Mouse (Mus musculus): ENCODE data around the gene F11r.
"Not testable (repeated sequence)": the region's sequence is repeated elsewhere in the genome, so short reads cannot be mapped to it uniquely, and the experiment has no call there.

The F11r gene

GRCm38 (mm10) chr1:171470896-171471295 is 33.6 kb downstream of the F11r start:
- no peak for DNase-seq (ENCODE audit: low spot score in 2 of 2)

GRCm38 (mm10) chr1:171471452-171471851 is 34.1 kb downstream of the F11r start:
- DNase-seq (ENCODE audit: low spot score in 2 of 2) = no peak

GRCm38 (mm10) chr1:171471941-171472340 is 34.6 kb downstream of the F11r start:
- DNase-seq (ENCODE audit: low spot score in 2 of 2) = not testable (repeated sequence)

- no peak for DNase-seq (ENCODE audit: low spot score in 2 of 2)
These were observed 36.2 kb downstream of the F11r start for GRCm38 (mm10) chr1:171473506-171473905.

- no peak for DNase-seq (ENCODE audit: low spot score in 2 of 2)
These were observed 36.7 kb downstream of the F11r start for GRCm38 (mm10) chr1:171473920-171474640.

- no peak for DNase-seq (ENCODE audit: low spot score in 2 of 2)
These were observed 39.8 kb downstream of the F11r start for GRCm38 (mm10) chr1:171477123-171477522.

GRCm38 (mm10) chr1:171477758-171478545 is 40.6 kb downstream of the F11r start:
- no peak for DNase-seq (ENCODE audit: low spot score in 2 of 2)

- DNase-seq (ENCODE audit: low spot score in 2 of 2) = peak; percentile 62 to 81
These were observed 41.6 kb downstream of the F11r start for GRCm38 (mm10) chr1:171478968-171479367.

- DNase-seq (ENCODE audit: low spot score in 2 of 2) = no peak
These were observed 56.9 kb downstream of the F11r start for GRCm38 (mm10) chr1:171494241-171494640.

GRCm38 (mm10) chr1:171495371-171495770 is 58.0 kb downstream of the F11r start:
- no peak for DNase-seq (ENCODE audit: low spot score in 2 of 2)

- DNase-seq (ENCODE audit: low spot score in 2 of 2) = peak in 1 of 2 experiments; percentile 57
These were observed 62.5 kb downstream of the F11r start for GRCm38 (mm10) chr1:171499856-171500255.

- DNase-seq (ENCODE audit: low spot score in 2 of 2) = no peak
These were observed 63.8 kb downstream of the F11r start for GRCm38 (mm10) chr1:171501016-171501610.

- no peak for DNase-seq (ENCODE audit: low spot score in 2 of 2)
These were observed 64.3 kb downstream of the F11r start for GRCm38 (mm10) chr1:171501636-171502080.

GRCm38 (mm10) chr1:171502388-171503249 is 65.3 kb downstream of the F11r start:
- DNase-seq (ENCODE audit: low spot score in 2 of 2) = peak; percentile 56 to 70

- peak; percentile 91 to 96 for DNase-seq (ENCODE audit: low spot score in 2 of 2)
These were observed 65.9 kb downstream of the F11r start, which contains the start of gene Alyref2 for GRCm38 (mm10) chr1:171503250-171503591. Gene Alyref2, plus strand, starts transcription at chr1:171503478.

- peak; percentile 70 to 85 for DNase-seq (ENCODE audit: low spot score in 2 of 2)
These were observed 66.4 kb downstream of the F11r start for GRCm38 (mm10) chr1:171503592-171504291.

GRCm38 (mm10) chr1:171504586-171504985 is 67.3 kb downstream of the F11r start:
- no peak for DNase-seq (ENCODE audit: low spot score in 2 of 2)

- no peak for DNase-seq (ENCODE audit: low spot score in 2 of 2)
These were observed 75.9 kb downstream of the F11r start for GRCm38 (mm10) chr1:171513234-171513633.

GRCm38 (mm10) chr1:171513760-171514159 is 76.4 kb downstream of the F11r start:
- DNase-seq (ENCODE audit: low spot score in 2 of 2) = no peak

Data from spleen, postnatal 4 days (tissue).